In genomic region chr8:122656056-122656999, GRCm38 (mm10) we compare ENCODE assay signal across 9 mouse cellular contexts. TPM values are rescaled to one million over a fixed set of nuclear protein-coding genes. Genes with fewer than 3 reads are reported as not detected.
DNase-seq lines count a peak whose midpoint lies in the region; ATAC-seq and TF ChIP-seq lines count a peak whose summit lies in the region.
"Had no signal": no experiment of that assay in that cellular context is flagged by ENCODE, and none has a peak within 500 bp of the region (broad histone marks: within the 10 kb centered on the region; RNA-seq: fewer than 3 reads in every experiment).

No protein-coding gene starts in this region.

- peaks cover 73% of the 10 kb centered on the region for H3K4me1 ChIP-seq in heart, embryonic 13.5 days
- H3K4me1 ChIP-seq in lung, adult 2 months (ENCODE audit: control insufficient read depth, insufficient read depth, low read length): peaks cover 38% of the 10 kb centered on the region

- H3K9ac ChIP-seq in heart, embryonic 13.5 days: no peak overlapping the region
- H3K9ac ChIP-seq: liver, embryonic 14.5 days had no signal

- WGBS in heart, embryonic 13.5 days: 51% methylated on average over 13 of the region's 13 CpGs
- 38% methylated on average over 13 of the region's 13 CpGs for WGBS in lung, adult 2 months

- peak; percentile 38 for DNase-seq in 3T3-L1 (ENCODE audit: low read depth, low spot score)
- DNase-seq in MN1 (ENCODE audit: low spot score): peak; percentile 40
- peak; percentile 83 for DNase-seq in lung, adult 2 months
- DNase-seq in left cerebral cortex, postnatal 14 days (ENCODE audit: low spot score in 2 of 2): no peak
- no peak for DNase-seq in layer of hippocampus, adult 9-10 months (ENCODE audit: low spot score)

- TF ChIP-seq POLR2A in lung, adult 2 months (IDR thresholded peaks at IDR 0.05; ENCODE audit: borderline replicate concordance, extremely low read depth, low read depth, low read length): no peak

- ATAC-seq in heart, embryonic 13.5 days (ENCODE audit: extremely low read depth, insufficient number of reproducible peaks, low FRiP score, low TSS enrichment): no peak
- ATAC-seq in monocyte, adult 5-6 weeks (replicated peaks; ENCODE audit: insufficient number of reproducible peaks, low FRiP score, low TSS enrichment, poor library complexity, severe bottlenecking): no peak
- no peak for ATAC-seq in granulocyte monocyte progenitor cell, adult 5-6 weeks (replicated peaks; ENCODE audit: poor library complexity, severe bottlenecking)

- TF ChIP-seq CTCF in lung, adult 2 months (IDR thresholded peaks at IDR 0.05; ENCODE audit: insufficient read depth, low read length): no peak

- no peaks in the 10 kb centered on the region for H3K36me3 ChIP-seq in heart, embryonic 13.5 days

- no peak overlapping the region for H3K27ac ChIP-seq in heart, embryonic 13.5 days (replicated peaks)
- H3K27ac ChIP-seq: liver, embryonic 14.5 days had no signal

- H3K9me3 ChIP-seq in heart, embryonic 13.5 days: no peaks in the 10 kb centered on the region

- H3K4me2 ChIP-seq in heart, embryonic 13.5 days: 0 out of 2 replicates have a peak overlapping the region, but pooled peaks have one; percentile 14

- no peak overlapping the region for H3K4me3 ChIP-seq in heart, embryonic 13.5 days
- H3K4me3 ChIP-seq in lung, adult 2 months (replicated peaks; ENCODE audit: extremely low read depth, low read depth, low read length): no peak overlapping the region

- H3K27me3 ChIP-seq in heart, embryonic 13.5 days (replicated peaks): peaks cover 4% of the 10 kb centered on the region; the same call in 1 of the 2 replicates

- intact Hi-C loops in left cerebral cortex, postnatal 14 days (cut with DNase I): no loop called here

RNA-seq across cellular contexts. Expression of gene Pabpn1l, which starts 33.8 kb away (rescaled TPM):
- not detected in 2 replicates for polyA plus RNA-seq in heart, embryonic 13.5 days (2015; fragmentation: Nextera tagmentation; extraction: Ambion mirVana)
- polyA plus RNA-seq in lung, adult 2 months (2012; rRNA removed): not detected in 2 replicates
- not detected in 3 replicates for total RNA-seq in monocyte, adult 5-6 weeks (2017)
- total RNA-seq in left cerebral cortex, postnatal 14 days (2021): not detected
- not detected in 2 replicates for total RNA-seq in granulocyte monocyte progenitor cell, adult 5-6 weeks (2014; fragmentation: Nextera tagmentation)
- not detected in 2 replicates for total RNA-seq in granulocyte monocyte progenitor cell, adult 5-6 weeks (2017)
- polyA plus RNA-seq: liver, embryonic 14.5 days had no signal

RNA-seq across cellular contexts. Expression of gene Cbfa2t3, which starts 42.6 kb away (rescaled TPM):
- polyA plus RNA-seq in heart, embryonic 13.5 days (2015; fragmentation: Nextera tagmentation; extraction: Ambion mirVana): 4.2 and 4.8 TPM in 2 replicates
- 40.0 and 45.7 TPM in 2 replicates for polyA plus RNA-seq in lung, adult 2 months (2012; rRNA removed)
- 21.2 to 48.6 TPM (median 32.6 TPM) in 3 replicates for total RNA-seq in monocyte, adult 5-6 weeks (2017)
- 10 to 100 TPM; 27.2 to 29.7 TPM for total RNA-seq in left cerebral cortex, postnatal 14 days (2021)
- 35.4 and 37.7 TPM in 2 replicates for total RNA-seq in granulocyte monocyte progenitor cell, adult 5-6 weeks (2014; fragmentation: Nextera tagmentation)
- 8.3 and 16.0 TPM in 2 replicates for total RNA-seq in granulocyte monocyte progenitor cell, adult 5-6 weeks (2017)

RNA-seq across cellular contexts. Expression of gene Trappc2l, which starts 44.9 kb away (rescaled TPM):
- polyA plus RNA-seq in heart, embryonic 13.5 days (2015; fragmentation: Nextera tagmentation; extraction: Ambion mirVana): 55.6 and 74.0 TPM in 2 replicates
- 122 and 162 TPM in 2 replicates for polyA plus RNA-seq in lung, adult 2 months (2012; rRNA removed)
- total RNA-seq in monocyte, adult 5-6 weeks (2017): 19.5 to 35.7 TPM (median 20.3 TPM) in 3 replicates
- total RNA-seq in left cerebral cortex, postnatal 14 days (2021): 10 to 100 TPM; 84.2 to 85.9 TPM
- 41.0 and 55.7 TPM in 2 replicates for total RNA-seq in granulocyte monocyte progenitor cell, adult 5-6 weeks (2014; fragmentation: Nextera tagmentation)
- 16.1 and 21.7 TPM in 2 replicates for total RNA-seq in granulocyte monocyte progenitor cell, adult 5-6 weeks (2017)

RNA-seq across cellular contexts. Expression of gene Galns, which starts 45.1 kb away (rescaled TPM):
- 11.1 and 11.9 TPM in 2 replicates for polyA plus RNA-seq in heart, embryonic 13.5 days (2015; fragmentation: Nextera tagmentation; extraction: Ambion mirVana)
- 13.8 and 14.9 TPM in 2 replicates for polyA plus RNA-seq in lung, adult 2 months (2012; rRNA removed)
- total RNA-seq in monocyte, adult 5-6 weeks (2017): 9.9 to 15.0 TPM (median 12.4 TPM) in 3 replicates
- total RNA-seq in left cerebral cortex, postnatal 14 days (2021): 10 to 100 TPM in 1 of 2 experiments, 1 to 10 TPM in 1; 9.7 to 10.3 TPM
- 39.0 and 46.3 TPM in 2 replicates for total RNA-seq in granulocyte monocyte progenitor cell, adult 5-6 weeks (2014; fragmentation: Nextera tagmentation)
- 36.1 and 46.6 TPM in 2 replicates for total RNA-seq in granulocyte monocyte progenitor cell, adult 5-6 weeks (2017)

Comparison
In these comparisons a context has a peak if more than half of its experiments do, and no peak if none do; other contexts are left out.
1. DNase-seq: peak in 3T3-L1 (single experiment), MN1 (single experiment) and lung, adult 2 months (single experiment); none in left cerebral cortex, postnatal 14 days (0 of 2) and layer of hippocampus, adult 9-10 months (single experiment).